Mouse (Mus musculus): Measurements from ENCODE around the gene Glis1. TPM values are rescaled to one million over a fixed set of nuclear protein-coding genes. Genes with fewer than 3 reads are reported as not detected.

Gene Glis1
- polyA plus RNA-seq, 1 experiment from 2014 or later, result 5.9 TPM

- Histone ChIP-seq H3K27ac (no peak overlapping the region), H3K9ac (no peak overlapping the region), H3K4me1 (peaks cover 17% of the 10 kb centered on the region), H3K27me3 (no peaks in the 10 kb centered on the region), H3K4me3 (no peak overlapping the region), H3K36me3 (no peaks in the 10 kb centered on the region), H3K4me2 (replicated peaks) (0 out of 2 replicates have a peak overlapping the region, but pooled peaks have one; percentile 15), H3K9me3 (replicated peaks) (no peaks in the 10 kb centered on the region)
- 35% methylated on average over 13 of the region's 13 CpGs for WGBS
- no peak for ATAC-seq (ENCODE audit: low FRiP score)
These were observed 103.7 kb downstream of the Glis1 start for GRCm38 (mm10) chr4:107538116-107538515.

- Histone ChIP-seq H3K9ac (no peak overlapping the region), H3K36me3 (no peaks in the 10 kb centered on the region), H3K27ac (no peak overlapping the region), H3K4me1 (peaks cover 17% of the 10 kb centered on the region), H3K4me2 (replicated peaks) (0 out of 2 replicates have a peak overlapping the region, but pooled peaks have one; percentile 15), H3K4me3 (no peak overlapping the region), H3K27me3 (no peaks in the 10 kb centered on the region), H3K9me3 (replicated peaks) (no peaks in the 10 kb centered on the region)
- no peak for ATAC-seq (ENCODE audit: low FRiP score)
- WGBS, result 65% methylated on average over 3 of the region's 3 CpGs
These were observed 104.2 kb downstream of the Glis1 start for GRCm38 (mm10) chr4:107538561-107538960.

GRCm38 (mm10) chr4:107539021-107539420, 104.6 kb downstream of the Glis1 start:
- Histone ChIP-seq H3K36me3 (no peaks in the 10 kb centered on the region), H3K9me3 (replicated peaks) (no peaks in the 10 kb centered on the region), H3K27ac (no peak overlapping the region), H3K27me3 (no peaks in the 10 kb centered on the region), H3K4me2 (replicated peaks) (no peak overlapping the region), H3K4me1 (peaks cover 17% of the 10 kb centered on the region), H3K9ac (no peak overlapping the region), H3K4me3 (no peak overlapping the region)
- 69% methylated on average over 3 of the region's 3 CpGs for WGBS
- ATAC-seq (ENCODE audit: low FRiP score), result no peak

GRCm38 (mm10) chr4:107541821-107542220, 107.4 kb downstream of the Glis1 start:
- no peaks in the 10 kb centered on the region for H3K36me3 ChIP-seq
- no peak for ATAC-seq (ENCODE audit: low FRiP score)
- H3K4me2 ChIP-seq (replicated peaks), result no peak overlapping the region
- H3K9me3 ChIP-seq (replicated peaks), result no peaks in the 10 kb centered on the region
- H3K4me1 ChIP-seq, result peaks cover 22% of the 10 kb centered on the region
- H3K9ac ChIP-seq, result no peak overlapping the region
- no peak overlapping the region for H3K4me3 ChIP-seq
- H3K27ac ChIP-seq, result no peak overlapping the region
- WGBS, result 71% methylated on average over 4 of the region's 4 CpGs
- no peaks in the 10 kb centered on the region for H3K27me3 ChIP-seq

GRCm38 (mm10) chr4:107544843-107545242, 110.5 kb downstream of the Glis1 start:
- H3K4me1 ChIP-seq, result 0 out of 2 replicates have a peak, but pooled peaks cover 7% of the 10 kb centered on the region
- no peak overlapping the region for H3K4me2 ChIP-seq (replicated peaks)
- no peak overlapping the region for H3K27ac ChIP-seq
- no peak overlapping the region for H3K9ac ChIP-seq
- no peaks in the 10 kb centered on the region for H3K9me3 ChIP-seq (replicated peaks)
- 83% methylated on average over 5 of the region's 5 CpGs for WGBS
- H3K27me3 ChIP-seq, result no peaks in the 10 kb centered on the region
- no peaks in the 10 kb centered on the region for H3K36me3 ChIP-seq
- ATAC-seq (ENCODE audit: low FRiP score), result no peak
- no peak overlapping the region for H3K4me3 ChIP-seq

GRCm38 (mm10) chr4:107545726-107546125, 111.3 kb downstream of the Glis1 start:
- Histone ChIP-seq H3K4me1 (0 out of 2 replicates have a peak, but pooled peaks cover 7% of the 10 kb centered on the region), H3K9me3 (replicated peaks) (no peaks in the 10 kb centered on the region), H3K36me3 (no peaks in the 10 kb centered on the region), H3K27me3 (no peaks in the 10 kb centered on the region), H3K4me3 (no peak overlapping the region), H3K9ac (no peak overlapping the region), H3K4me2 (replicated peaks) (no peak overlapping the region), H3K27ac (no peak overlapping the region)
- ATAC-seq (ENCODE audit: low FRiP score), result no peak
- WGBS, result 93% methylated on average over 1 of the region's 1 CpGs

DNA sequence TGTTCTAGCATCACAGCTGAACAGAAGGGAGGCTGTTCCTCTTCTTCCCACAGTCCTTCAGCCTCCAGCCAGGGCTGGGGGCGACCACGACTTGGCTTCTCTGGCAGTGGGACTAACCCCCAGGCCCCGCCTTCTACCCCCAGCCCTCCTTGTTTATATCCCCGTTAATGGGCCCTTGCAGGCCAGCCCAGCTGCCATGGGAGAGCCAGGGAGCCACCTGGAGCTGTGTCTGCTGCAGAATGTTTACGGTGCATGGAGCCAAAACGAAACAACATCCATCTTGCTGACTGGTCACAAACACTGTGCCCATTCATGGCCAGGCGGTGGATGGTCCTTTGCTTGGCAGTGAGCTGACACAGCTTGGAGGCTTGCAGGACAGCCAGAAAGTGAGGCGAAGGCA, 112.1 kb downstream of the Glis1 start:
- Histone ChIP-seq H3K27ac (no peak overlapping the region), H3K9ac (no peak overlapping the region), H3K4me3 (no peak overlapping the region), H3K27me3 (no peaks in the 10 kb centered on the region), H3K36me3 (no peaks in the 10 kb centered on the region), H3K4me2 (replicated peaks) (no peak overlapping the region), H3K9me3 (replicated peaks) (no peaks in the 10 kb centered on the region), H3K4me1 (0 out of 2 replicates have a peak, but pooled peaks cover 7% of the 10 kb centered on the region)
- no peak for ATAC-seq (ENCODE audit: low FRiP score)
- 57% methylated on average over 8 of the region's 8 CpGs for WGBS

DNA sequence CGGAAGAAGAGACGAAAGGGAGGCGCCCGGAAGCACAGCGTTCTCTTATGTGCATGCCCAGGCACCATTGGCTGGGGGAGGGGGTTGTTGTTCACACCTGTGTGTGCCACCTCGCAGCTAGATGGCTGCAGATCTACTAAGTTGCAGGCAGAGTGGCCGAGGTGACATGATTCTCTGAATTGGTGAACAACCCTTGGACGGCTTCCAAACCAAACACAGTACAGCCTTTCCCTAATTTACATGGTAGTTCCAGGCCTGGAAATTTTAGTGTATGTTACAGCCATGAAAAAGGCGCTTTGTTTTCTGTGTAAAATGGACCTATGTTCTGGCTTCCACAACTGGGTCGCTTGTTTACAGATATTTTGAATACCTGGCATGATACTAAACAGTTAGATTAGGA, 115.7 kb downstream of the Glis1 start:
- Histone ChIP-seq H3K4me1 (0 out of 2 replicates have a peak, but pooled peaks cover 7% of the 10 kb centered on the region), H3K27me3 (no peaks in the 10 kb centered on the region), H3K9ac (no peak overlapping the region), H3K9me3 (replicated peaks) (no peaks in the 10 kb centered on the region), H3K4me3 (no peak overlapping the region), H3K36me3 (no peaks in the 10 kb centered on the region), H3K27ac (no peak overlapping the region), H3K4me2 (replicated peaks) (no peak overlapping the region)
- 84% methylated on average over 10 of the region's 10 CpGs for WGBS
- ATAC-seq (ENCODE audit: low FRiP score), result no peak

GRCm38 (mm10) chr4:107550546-107550945, 116.2 kb downstream of the Glis1 start:
- Histone ChIP-seq H3K4me3 (no peak overlapping the region), H3K27me3 (no peaks in the 10 kb centered on the region), H3K4me1 (0 out of 2 replicates have a peak, but pooled peaks cover 8% of the 10 kb centered on the region), H3K36me3 (no peaks in the 10 kb centered on the region), H3K9ac (no peak overlapping the region), H3K9me3 (replicated peaks) (no peaks in the 10 kb centered on the region), H3K27ac (no peak overlapping the region), H3K4me2 (replicated peaks) (no peak overlapping the region)
- ATAC-seq (ENCODE audit: low FRiP score), result no peak
- WGBS, result 76% methylated on average over 3 of the region's 3 CpGs

DNA sequence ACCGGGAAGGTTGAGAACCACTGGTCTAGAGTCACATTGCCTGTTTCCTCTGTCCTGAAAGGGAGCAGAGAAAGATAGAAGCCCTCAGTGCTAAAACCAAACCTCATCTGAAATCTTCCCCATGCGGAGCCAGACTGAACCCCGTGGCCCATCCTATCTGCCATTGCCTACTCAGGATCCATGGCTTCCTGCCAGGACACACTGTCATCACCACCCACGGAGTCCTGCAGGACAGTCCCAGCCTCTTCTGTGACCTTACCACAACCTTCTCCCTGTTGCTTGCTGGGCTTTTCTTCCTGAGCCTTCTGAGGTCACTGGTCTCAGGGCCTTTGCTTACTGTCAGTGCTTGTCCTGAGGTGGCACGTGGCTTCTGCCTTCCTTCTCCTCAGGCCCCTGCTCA, 118.3 kb downstream of the Glis1 start:
- Histone ChIP-seq H3K4me1 (peaks cover 8% of the 10 kb centered on the region; the same call in 1 of the 2 replicates), H3K9ac (no peak overlapping the region), H3K4me3 (no peak overlapping the region), H3K9me3 (replicated peaks) (no peaks in the 10 kb centered on the region), H3K27me3 (no peaks in the 10 kb centered on the region), H3K27ac (no peak overlapping the region), H3K4me2 (replicated peaks) (no peak overlapping the region), H3K36me3 (no peaks in the 10 kb centered on the region)
- ATAC-seq (ENCODE audit: low FRiP score), result no peak
- WGBS, result 79% methylated on average over 5 of the region's 5 CpGs

GRCm38 (mm10) chr4:107553774-107554173, 119.4 kb downstream of the Glis1 start:
- Histone ChIP-seq H3K27ac (no peak overlapping the region), H3K4me3 (no peak overlapping the region), H3K4me1 (peaks cover 8% of the 10 kb centered on the region; the same call in 1 of the 2 replicates), H3K9ac (no peak overlapping the region), H3K36me3 (no peaks in the 10 kb centered on the region), H3K4me2 (replicated peaks) (no peak overlapping the region), H3K27me3 (no peaks in the 10 kb centered on the region), H3K9me3 (replicated peaks) (no peaks in the 10 kb centered on the region)
- WGBS, result 72% methylated on average over 5 of the region's 5 CpGs
- no peak for ATAC-seq (ENCODE audit: low FRiP score)

GRCm38 (mm10) chr4:107558801-107559200, 124.4 kb downstream of the Glis1 start:
- H3K9ac ChIP-seq, result no peak overlapping the region
- WGBS, result 60% methylated on average over 3 of the region's 3 CpGs
- H3K27me3 ChIP-seq, result no peaks in the 10 kb centered on the region
- no peak for ATAC-seq (ENCODE audit: low FRiP score)
- no peak overlapping the region for H3K4me3 ChIP-seq
- no peak overlapping the region for H3K4me2 ChIP-seq (replicated peaks)
- H3K27ac ChIP-seq, result no peak overlapping the region
- H3K4me1 ChIP-seq, result peaks cover 8% of the 10 kb centered on the region; the same call in 1 of the 2 replicates
- H3K9me3 ChIP-seq (replicated peaks), result no peaks in the 10 kb centered on the region
- H3K36me3 ChIP-seq, result no peaks in the 10 kb centered on the region

GRCm38 (mm10) chr4:107561056-107561455, 126.7 kb downstream of the Glis1 start:
- Histone ChIP-seq H3K4me3 (no peak overlapping the region), H3K27ac (no peak overlapping the region), H3K4me1 (peaks cover 6% of the 10 kb centered on the region; the same call in 1 of the 2 replicates), H3K4me2 (replicated peaks) (no peak overlapping the region), H3K9me3 (replicated peaks) (no peaks in the 10 kb centered on the region), H3K27me3 (peaks cover 3% of the 10 kb centered on the region; the same call in 1 of the 2 replicates), H3K9ac (no peak overlapping the region), H3K36me3 (no peaks in the 10 kb centered on the region)
- WGBS, result 91% methylated on average over 2 of the region's 2 CpGs
- no peak for ATAC-seq (ENCODE audit: low FRiP score)

All from hindbrain, embryonic 12.5 days (tissue).